Mouse (Mus musculus) embryo, embryonic 9.5 days (tissue): Measurements from ENCODE around the gene Gm42688.

ENCODE experiments used
- DNase-seq: peaks from one replicate; pipeline ENCODE4 v3.0.0-alpha.2; 2017; ENCODE audit errors: extremely low spot score

Gene Gm42688

DNA sequence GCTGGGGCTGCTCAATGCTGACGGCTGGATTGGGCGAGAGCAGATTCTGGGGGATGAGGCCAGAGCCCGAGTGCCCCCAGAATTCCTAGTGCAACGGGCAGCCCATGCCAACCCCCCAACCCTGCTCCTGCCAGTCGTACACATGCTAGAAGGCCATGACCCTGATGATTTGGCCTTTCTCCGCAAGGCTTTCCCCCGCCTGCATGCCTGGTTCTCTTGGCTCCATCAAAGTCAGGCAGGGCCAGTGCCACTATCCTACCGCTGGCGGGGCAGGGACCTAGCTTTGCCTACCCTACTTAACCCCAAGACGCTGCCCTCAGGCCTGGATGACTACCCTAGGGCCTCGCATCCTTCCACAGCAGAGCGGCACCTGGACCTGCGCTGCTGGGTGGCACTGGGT is 16.2 kb downstream of the Gm42688 start:
- DNase-seq = no peak

DNA sequence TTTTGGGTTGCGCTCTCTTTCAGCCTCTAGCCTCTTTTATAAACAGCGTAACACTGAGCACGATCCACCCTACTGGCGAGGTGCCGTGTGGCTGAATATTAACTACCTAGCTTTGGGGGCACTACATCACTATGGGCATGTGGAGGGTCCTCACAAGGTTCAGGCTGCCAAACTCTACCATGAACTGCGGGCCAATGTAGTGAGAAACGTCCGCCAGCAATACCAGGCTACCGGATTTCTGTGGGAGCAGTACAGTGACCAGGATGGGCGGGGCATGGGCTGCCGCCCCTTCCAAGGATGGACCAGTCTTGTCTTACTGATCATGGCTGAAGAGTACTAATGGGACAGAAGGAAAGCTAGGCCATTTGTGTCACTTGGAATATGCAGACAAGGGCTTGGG is 17.0 kb downstream of the Gm42688 start:
- no peak for DNase-seq

DNA sequence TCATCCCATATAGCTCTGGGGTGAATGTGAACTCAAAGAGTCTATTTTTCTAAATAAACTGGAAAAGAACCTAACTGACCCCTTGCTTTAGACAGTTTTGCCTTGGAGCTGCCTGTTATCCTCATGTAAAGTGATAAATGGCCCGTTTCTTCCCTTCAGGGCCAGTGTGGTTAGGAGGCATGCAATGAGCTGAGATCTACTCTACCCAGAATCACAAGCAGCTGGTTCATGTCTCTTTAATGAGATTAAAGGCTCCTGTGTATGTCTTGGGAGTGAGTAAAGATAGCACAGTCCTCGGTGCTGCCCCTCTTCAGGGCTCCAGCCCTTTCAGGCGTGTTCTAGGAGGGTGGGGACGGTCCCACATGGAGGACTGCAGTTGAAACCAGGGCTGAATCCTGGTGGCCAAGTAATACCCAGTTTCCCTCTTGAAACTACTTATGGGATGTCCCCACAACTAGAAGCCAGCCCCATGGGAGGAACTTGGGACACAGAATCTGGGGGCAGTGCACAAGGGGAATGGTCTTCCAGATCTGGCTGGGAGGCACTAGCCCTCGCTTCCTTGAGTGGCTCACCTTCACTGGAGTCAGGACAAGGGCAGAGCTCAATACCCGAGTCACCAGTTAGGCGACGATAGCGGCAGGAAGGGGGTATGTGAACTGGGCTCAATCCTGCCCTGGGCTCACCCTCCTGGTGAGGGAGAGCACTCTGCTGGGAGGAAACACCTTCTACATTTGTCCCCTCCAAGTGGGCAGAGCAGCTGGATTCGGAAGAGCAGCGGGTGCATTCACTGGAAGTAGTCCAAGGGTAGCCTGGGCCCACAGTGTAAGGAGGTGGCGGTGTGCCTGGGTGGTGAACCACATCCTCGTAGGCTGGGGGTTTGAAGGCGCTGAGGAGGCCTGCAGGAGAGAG is 17.7 kb downstream of the Gm42688 start:
- no peak for DNase-seq

DNA sequence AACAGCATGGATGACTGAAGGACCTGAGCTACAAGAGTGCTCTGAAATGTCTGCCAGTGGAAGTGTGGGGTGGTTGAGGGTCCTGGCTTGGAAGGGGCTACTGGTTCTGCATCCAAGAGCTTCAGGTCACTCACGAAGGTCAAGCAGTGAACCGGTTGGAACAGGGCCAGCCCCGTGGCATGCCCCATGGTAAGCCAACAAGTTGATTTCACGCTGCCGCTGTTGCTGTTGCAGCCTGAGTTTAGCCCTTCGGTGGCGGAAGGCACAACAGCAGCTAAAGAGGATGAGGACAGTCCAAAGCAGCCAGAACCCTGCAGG is 18.3 kb downstream of the Gm42688 start:
- no peak for DNase-seq

DNA sequence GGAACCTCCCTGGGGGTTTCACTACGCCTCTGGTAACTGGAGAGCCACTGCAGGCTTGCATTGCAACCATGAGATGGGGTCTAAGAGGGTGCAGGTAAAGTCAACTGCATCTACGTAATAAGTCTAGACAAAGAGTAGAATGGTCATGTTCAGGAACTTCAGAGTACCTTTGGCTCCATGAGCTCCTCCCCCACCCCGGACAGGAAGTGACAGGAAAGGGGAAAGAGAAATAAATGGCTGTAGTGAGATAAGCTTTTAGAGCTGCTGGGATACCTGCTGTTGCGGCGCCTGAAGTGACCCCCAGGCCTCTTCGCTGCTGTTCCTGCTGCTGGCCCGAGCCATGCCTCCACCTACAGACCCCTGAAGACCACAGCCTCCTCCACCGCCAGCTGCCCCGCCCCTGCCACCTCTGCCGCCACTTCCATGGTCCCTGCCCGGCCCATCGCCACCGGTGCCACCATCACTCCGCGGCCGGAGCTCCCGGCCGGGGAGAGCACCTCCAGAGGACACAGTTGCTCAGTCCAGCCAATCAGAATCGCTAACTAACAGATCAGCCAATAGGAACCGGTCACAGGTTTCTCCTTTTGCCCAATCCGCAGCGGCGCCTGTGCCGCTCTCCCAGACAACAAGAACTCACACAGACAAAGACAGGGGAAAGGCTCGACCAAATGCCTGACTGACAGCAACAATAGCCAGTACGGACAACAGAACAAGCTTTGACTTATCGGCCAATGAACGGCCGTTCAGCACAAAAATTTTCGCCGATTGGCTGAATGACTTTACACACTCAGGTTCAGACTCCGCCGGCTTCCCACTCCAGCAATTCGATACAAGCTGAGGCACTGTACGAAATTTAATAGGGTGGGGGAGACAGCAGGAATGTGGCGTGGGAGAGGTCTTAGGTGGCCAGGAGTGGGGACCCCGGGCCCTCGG is 19.8 kb downstream of the Gm42688 start, which contains the start of gene Wbp1:
Gene Wbp1 (minus strand): TSS at position 630 of the 933 bp plus-strand sequence.
- DNase-seq = peak; percentile 96

DNA sequence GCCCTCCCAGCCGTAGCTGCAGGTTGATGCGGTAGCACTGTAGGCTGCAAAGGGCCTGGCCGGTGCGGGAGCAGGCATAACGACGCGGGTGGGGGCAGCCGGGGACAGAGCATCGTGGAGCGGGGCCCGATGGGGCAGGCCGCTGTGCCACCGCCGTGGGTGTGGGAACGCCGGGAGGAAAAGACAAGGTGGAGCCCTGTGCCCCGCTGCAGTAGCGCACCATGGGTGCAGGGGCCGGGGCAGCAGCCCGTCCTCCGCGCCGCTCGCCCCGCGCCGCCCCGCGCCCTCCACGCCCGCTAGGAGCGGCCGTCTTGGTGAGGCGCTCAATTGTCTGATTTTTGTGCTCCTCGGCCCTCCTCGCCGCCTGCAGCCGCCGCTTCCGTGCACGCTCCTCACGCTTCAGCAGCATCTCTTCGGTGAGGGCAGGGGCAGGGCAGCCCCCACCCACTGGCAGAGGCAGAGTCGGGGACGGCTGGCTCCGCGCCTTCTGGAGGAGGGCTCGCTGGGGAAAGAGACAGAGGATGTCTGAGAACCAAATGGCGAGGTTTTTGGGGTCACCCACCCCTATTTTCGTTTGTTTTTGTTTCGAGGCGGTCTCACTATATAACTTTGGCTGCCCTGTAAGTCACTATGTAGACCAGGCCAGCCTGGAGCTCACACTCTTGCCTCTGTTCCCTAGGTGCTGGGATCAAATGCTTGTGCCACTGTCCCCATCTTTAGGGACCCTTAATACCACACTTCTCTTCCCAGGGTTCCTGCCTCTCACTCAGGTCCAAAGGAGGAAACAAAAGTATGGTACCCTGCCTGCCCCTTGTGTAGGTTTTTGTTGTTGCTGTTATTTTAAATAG is 20.7 kb downstream of the Gm42688 start:
- DNase-seq = no peak

DNA sequence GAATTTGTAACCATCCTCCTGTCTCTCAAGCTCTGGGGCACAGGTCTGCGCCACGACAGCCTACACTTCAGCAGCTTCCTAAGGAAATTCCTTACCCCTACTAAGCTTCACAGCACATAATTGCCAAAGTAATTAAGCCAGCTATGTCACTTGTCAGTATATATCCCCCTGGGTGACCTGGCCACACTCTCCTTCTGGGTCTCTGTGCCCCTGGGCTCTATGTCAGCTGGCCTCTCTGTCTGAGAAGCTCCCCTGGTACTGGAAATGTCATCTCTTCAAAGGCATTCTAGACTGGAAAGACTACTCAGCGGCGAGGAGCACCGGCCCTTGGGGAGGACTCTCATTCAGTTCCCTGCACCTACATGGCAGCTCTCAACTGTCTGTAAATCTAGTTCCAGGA is 21.5 kb downstream of the Gm42688 start:
- DNase-seq = no peak

DNA sequence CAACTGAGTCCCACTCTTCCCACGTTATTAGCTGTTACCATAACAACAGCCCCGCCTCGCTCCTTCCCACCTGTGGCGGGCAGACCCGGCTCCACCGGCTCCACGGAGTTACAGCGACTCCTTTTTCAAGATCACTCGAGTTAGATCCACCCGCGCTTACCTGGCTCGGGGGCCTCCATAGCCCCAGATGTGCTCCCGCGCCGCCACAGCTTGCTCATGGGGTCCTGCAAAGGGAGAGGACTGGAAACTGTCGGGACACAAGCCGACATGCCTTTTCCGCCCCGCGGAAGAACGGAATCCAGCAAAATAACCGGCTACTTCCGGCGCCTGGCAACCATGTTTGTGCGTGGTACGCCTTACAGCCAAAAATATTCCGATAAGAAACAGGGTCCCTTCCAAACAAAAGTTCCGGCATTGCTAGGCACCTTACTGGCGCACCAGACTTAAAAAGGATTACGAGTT is 23.5 kb downstream of the Gm42688 start:
- DNase-seq = peak; percentile 95

DNA sequence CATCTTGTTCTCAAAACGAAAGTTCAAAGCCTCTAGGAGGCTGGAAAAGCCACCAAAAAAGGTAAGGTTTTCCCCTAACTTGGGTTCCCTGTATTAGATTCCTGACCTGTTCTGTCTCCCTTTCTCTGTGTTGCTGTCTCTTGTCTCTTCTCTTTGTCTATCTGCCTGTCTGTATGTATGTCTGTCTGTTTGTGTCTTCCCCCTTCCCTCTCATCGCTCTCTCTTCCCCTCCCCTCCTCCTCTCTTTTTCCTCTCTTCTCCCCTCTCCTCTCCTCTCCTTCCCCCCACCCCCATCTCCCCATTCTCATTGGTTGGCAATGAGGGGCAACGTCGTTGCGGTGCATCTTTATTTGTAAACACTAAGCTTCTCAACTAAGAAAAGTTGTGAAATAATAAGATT is 23.9 kb downstream of the Gm42688 start, which contains the start of gene Ino80b:
Gene Ino80b (minus strand): TSS at position 101 of the 400 bp plus-strand sequence.
- DNase-seq = no peak

DNA sequence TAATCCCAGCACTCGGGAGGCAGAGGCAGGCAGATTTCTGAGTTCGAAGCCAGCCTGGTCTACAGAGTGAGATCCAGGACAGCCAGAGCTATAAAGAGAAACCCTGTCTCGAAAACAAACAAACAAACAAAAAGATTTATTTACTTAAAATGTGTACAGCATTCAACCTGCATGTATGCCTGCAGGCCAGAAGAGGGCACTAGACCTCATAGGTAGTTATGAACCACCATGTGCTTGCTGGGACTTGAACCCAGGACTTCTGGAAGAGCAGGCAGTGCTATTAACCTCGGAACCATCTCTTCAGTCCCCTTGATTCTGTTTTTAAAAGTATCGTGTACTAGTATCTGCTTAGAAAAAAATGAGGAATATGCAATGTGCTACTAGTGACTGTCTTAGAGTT is 26.0 kb downstream of the Gm42688 start:
- DNase-seq = no peak

DNA sequence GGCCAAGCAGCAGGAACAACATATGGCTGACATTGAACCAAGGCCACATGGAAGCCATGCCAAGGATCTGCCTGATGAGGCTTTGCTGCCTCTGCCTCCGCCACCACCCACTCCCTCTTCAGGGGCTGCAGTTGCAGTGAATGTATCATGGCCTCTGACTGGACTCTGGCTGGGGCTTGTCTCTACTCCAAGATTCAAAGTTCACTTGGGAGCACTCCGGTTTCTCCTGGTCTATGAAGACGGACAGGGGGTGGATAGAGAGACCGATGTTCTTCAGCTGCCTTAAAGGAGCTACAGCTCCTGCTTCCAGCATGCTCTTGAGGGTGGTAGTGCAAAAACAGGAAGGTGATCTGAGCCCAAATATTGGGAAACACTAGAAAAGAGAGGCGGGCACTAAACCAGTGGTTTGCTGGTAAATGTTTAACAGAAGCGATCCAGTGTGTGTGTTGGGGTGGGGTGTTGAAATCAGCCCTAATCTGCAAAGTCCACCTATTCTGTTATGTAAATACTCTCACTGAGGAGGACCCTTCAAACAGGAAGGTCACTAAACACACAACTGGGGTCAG is 30.1 kb downstream of the Gm42688 start:
- DNase-seq = no peak

DNA sequence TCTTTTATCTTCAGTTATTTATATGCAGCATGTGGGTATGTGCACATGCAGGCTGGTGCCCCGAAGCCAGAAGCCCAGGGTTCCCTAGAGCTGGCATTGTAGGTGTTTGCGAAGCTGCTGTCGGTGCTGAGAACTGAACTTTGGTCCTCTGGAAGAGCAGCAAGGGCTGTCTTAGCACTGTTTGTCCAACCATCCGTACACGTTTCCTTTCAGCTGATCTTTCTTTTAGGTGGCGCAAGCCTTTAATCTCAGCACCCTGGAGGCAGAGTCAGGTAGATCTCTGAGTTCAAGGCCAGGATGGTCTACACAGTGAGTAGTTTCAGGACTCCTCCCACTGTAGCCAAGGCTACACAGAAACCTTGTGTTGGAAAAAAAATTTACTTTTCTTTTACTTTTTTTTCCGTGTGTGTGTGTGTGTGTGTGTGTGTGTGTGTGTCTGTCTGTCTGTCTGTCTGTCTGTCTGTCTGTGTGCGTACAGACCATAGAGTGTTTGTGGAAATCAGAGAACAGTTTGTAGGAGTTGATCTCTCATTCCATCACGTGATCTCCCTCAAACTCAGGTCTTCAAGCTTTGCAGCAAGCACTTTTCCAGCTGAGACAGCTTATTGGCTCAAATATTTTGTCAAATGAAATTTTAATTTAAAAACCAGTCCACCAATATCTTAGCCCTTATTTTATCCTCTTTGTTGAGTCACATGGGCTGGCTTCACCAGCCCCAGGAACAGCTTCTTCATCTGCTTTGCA is 30.9 kb downstream of the Gm42688 start:
- no peak for DNase-seq

DNA sequence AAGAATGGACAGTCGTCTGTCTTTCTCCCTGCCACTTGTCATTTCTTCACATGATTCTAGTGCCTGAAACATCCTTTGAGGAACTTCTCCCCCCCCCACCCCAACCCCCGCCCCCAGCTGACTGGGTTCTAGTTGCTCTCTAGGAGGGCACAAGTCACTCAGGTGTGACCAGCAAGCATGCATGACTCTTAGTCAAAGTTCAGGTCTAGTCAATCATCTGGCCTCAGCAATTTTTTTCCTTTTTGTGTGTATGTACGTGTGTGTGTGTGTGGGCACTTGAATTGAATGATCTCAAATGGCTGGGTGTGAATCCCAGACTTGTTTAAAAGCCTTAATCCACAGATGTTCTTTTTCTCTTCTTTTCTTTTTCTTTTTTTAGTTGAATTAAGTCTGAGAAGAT is 32.8 kb downstream of the Gm42688 start:
- no peak for DNase-seq

DNA sequence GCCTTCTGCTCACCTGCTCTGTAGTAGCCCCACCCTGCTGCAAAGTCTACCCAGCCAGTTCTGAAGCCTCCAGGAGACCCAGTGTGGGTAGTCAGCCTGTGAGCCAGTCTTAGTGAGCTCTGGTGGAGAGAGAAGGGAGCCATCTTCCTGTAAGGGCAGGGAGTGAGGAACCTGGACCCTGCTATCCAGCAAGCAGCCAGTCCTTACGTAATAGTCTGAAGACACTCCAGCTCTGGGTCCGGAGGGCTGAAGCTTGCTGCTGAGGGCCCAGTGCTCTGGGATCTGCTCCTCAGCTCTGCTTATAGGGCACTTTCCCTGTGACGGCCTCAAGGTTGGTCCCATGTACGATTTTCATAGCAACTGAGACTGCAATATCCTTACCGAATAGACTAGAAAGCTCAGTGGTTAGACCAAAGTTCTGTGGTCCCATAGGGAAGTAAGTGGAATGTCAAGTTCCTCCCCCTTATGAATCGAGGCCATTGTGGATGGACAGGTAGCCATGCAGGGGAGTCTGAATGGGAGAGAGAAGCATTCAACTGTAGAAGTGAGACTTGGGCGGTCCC is 33.6 kb downstream of the Gm42688 start, which contains the start of gene Rtkn:
Gene Rtkn (plus strand): TSS at position 513 of the 563 bp plus-strand sequence.
- no peak for DNase-seq

DNA sequence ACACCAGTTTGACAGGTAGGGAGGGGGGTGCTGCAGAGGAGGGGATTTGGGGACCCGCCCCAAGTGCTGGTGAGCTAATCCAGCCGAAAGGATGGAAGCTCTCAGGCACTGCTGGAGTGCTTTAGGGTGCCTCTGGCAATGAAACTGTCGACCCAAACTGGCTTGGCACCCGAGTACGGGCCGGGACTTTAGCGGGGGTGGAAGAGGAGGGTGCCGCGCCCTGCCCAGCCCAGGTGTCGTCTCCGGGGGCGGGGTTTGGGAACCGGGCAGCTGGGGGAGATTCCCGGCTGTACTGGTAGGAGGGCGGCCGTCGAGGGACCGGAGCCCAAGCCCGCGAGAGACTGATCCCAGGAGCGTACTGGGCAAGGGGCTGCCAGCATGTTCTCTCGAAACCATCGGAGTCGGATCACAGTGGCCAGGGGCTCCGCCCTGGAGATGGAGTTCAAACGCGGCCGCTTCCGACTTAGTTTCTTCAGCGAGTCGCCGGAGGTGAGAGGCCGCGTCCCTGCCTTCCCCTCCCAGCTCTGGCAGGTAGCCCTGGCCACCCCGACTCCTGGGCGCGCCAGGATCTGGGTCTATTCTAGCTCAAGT is 34.2 kb downstream of the Gm42688 start:
- DNase-seq = no peak

DNA sequence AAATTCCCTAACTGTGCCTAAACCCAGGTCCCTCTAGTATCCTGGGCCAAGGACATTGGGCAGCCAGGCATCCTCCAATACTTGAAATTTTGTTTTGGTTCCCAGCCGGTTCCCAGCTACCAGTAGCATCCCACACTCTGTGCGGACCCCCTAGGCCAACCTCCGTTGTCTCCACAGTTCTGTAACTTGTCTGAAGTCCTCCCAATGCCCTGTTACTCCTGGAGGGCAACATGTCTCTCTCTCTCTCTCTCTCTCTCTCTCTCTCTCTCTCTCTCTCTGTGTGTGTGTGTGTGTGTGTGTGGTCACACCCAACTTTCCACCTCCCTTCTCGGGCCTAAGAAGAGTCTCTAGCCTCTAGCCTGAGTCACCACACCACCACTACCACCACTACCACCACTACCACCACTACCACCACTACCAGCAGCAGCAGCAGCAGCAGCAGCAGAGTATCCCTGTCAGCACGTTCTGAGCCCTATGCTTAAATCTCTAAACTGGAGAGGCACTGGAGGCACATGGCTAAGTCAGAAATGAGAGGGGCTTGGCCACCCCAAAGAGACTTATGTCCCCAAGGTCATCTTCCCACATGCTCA is 35.0 kb downstream of the Gm42688 start:
- no peak for DNase-seq

DNA sequence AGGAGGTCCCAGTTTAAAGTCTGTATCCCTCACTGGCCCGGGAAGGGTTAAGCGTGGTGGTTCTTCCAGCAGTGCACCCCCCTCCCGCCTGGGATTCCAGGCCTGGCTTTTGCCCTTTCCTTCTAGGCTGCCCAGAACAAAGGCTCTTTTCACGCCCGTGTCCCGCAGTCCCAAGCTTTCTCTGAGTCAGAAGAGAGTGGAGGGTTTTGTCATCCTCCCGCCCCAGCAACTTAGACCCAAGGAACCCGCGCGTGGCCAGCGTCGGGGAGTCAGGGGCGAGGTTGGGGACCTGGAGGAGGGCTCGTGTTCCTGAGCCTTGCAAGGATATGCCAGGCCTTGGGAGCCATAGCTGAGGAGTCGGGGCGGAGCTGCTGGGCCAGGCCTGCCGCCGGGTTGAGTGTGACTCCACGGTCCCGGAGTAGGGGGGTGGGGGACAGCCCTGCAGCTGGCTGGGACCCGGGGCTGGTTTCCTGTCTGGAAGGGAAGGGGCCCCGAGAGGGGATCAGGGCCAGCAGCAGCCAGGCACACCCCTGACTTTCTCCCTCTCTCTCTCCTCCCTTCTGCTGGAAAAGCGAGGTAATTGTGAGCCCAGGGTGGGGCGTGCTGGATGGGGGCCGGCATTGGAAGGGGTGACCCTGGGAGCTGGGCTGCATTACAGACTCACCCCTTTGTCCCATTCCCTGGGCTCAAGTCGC is 35.6 kb downstream of the Gm42688 start:
- peak; percentile 89 for DNase-seq

DNA sequence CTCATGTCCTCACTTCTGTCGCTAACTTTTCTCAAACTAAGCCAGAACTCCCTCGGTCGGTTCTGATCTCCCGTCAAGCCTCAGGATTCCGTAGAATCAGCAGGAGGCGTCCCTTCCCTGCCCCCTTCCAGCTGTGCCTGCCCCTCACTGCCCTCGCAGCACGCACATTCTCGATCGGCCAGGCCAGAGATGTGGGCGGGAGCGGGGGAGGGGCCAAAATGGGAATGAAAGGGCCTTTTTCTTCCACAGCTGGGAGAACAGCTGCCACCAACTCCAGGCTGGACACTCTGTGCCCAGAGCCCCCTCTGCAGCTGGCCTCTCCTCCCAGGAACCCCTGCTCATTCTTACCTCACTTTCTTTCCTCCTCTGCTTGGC is 36.1 kb downstream of the Gm42688 start:
- DNase-seq = peak; percentile 96

DNA sequence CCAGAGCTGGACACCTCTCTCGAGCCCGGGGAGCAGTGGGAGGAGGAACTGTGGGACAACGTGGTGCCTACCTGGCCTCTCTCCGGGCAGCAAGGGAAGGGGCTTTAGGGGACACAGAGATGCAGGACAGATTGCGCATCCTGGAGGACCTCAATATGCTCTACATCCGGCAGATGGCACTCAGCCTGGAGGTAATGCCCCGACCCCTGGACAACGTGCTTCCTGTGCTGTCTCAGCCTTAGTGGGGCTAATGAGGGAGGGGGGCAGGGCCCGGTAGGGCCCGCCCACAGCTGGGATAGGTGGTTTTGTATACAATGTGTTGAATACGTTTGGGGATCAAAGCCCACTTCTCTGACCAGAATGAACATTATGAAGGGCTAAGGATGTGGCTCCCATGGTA is 36.6 kb downstream of the Gm42688 start:
- peak; percentile 78 for DNase-seq
